Mouse (Mus musculus): ENCODE data around the gene Mindy4. TPM values are rescaled to one million over a fixed set of nuclear protein-coding genes. Genes with fewer than 3 reads are reported as not detected.

Gene Mindy4
- total and polyA plus RNA-seq, 3 experiments, result 0.23 to 1.6 TPM; not detected in 1

- TF ChIP-seq MAZ (IDR thresholded peaks at IDR 0.05; ENCODE audit: low read depth, low read length) (no peak), MYC (IDR thresholded peaks at IDR 0.05; ENCODE audit: low read depth, low read length) (no peak)
Observed at GRCm38 (mm10) chr6:55171638-55172037, 31.5 kb upstream of the Mindy4 start (continued).

DNA sequence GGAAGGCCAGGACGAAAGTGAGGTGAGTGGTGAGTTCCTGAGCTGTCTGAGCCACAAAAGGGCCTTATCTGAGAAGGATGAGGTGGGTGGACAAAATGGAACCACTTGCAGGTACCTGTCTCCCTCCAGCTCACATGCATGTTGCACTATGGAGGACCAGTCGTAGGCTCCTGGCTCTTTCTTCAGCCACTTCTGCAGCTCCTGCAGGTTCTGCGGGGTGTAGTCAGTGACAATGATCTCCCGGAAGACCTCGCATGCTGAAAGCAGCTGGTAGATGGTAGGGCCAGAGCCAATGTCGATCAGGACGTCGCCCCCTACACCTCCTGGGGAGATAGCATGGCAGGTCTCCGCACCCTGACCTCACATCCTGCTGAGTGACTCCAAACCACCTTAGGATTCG is 30.0 kb upstream of the Mindy4 start:
- no peak for DNase-seq (ENCODE audit: low read depth, low spot score)
- Histone ChIP-seq H3K9me3 (replicated peaks; ENCODE audit: insufficient read depth, low read length) (no peaks in the 10 kb centered on the region), H3K4me3 (ENCODE audit: control insufficient read depth in 1 of 2, insufficient read depth in 1 of 2, low read depth in 2 of 2, low read length in 2 of 2) (no peak overlapping the region), H3K79me2 (ENCODE audit: control insufficient read depth, insufficient read depth, low read length, poor library complexity) (no peaks in the 10 kb centered on the region), H3K36me3 (ENCODE audit: control insufficient read depth in 1 of 2, insufficient read depth in 2 of 2, low read length in 2 of 2) (peaks cover 0 to 2% of the 10 kb centered on the region in 2 experiments; a peak in 1 of 4 replicates), H3K9ac (ENCODE audit: control insufficient read depth, low read depth, low read length, poor library complexity, severe bottlenecking) (no peak overlapping the region), H3K27me3 (ENCODE audit: control insufficient read depth in 1 of 2, insufficient read depth in 2 of 2, low read length in 2 of 2) (no peaks in the 10 kb centered on the region), H3K4me1 (ENCODE audit: control insufficient read depth in 1 of 2, insufficient read depth in 2 of 2, low read length in 2 of 2) (peaks cover 3 to 6% of the 10 kb centered on the region in 2 experiments), H3K27ac (ENCODE audit: control insufficient read depth, low read depth, low read length) (no peak overlapping the region)
- TF ChIP-seq TAL1 (IDR thresholded peaks at IDR 0.05; ENCODE audit: low read length), result no peak
- no peak for TF ChIP-seq EP300 (IDR thresholded peaks at IDR 0.05; ENCODE audit: low read depth in 1 of 2, low read length in 2 of 2)
- no peak for TF ChIP-seq USF2 (IDR thresholded peaks at IDR 0.05; ENCODE audit: borderline replicate concordance in 1 of 2, insufficient read depth in 1 of 2, low read depth in 1 of 2, low read length in 2 of 2)
- TF ChIP-seq JUND (IDR thresholded peaks at IDR 0.05; ENCODE audit: low read depth, low read length), result no peak
- TF ChIP-seq USF1 (IDR thresholded peaks at IDR 0.05; ENCODE audit: low read depth, low read length), result no peak
- no peak for TF ChIP-seq NRF1 (IDR thresholded peaks at IDR 0.05; ENCODE audit: insufficient read depth, low read depth, low read length, poor library complexity, severe bottlenecking)
- TF ChIP-seq POLR2A (IDR thresholded peaks at IDR 0.05; ENCODE audit: control insufficient read depth in 1 of 2, insufficient read depth in 1 of 2, low read depth in 1 of 2, low read length in 2 of 2, poor library complexity in 1 of 2), result no peak
- TF ChIP-seq MXI1 (IDR thresholded peaks at IDR 0.05; ENCODE audit: low read depth, low read length), result no peak
- TF ChIP-seq CHD1 (IDR thresholded peaks at IDR 0.05; ENCODE audit: low read depth, low read length), result no peak
- TF ChIP-seq MAZ (IDR thresholded peaks at IDR 0.05; ENCODE audit: low read depth, low read length), result no peak
- TF ChIP-seq ZNF384 (IDR thresholded peaks at IDR 0.05; ENCODE audit: low read depth, low read length), result no peak
- TF ChIP-seq TCF12 (IDR thresholded peaks at IDR 0.05; ENCODE audit: low read depth, low read length), result no peak
- TF ChIP-seq ELF1 (IDR thresholded peaks at IDR 0.05; ENCODE audit: low read depth, low read length), result no peak
- TF ChIP-seq RAD21 (IDR thresholded peaks at IDR 0.05; ENCODE audit: low read depth, low read length), result no peak
- no peak for TF ChIP-seq UBTF (IDR thresholded peaks at IDR 0.05; ENCODE audit: borderline replicate concordance, insufficient read depth, low read depth, low read length)

DNA sequence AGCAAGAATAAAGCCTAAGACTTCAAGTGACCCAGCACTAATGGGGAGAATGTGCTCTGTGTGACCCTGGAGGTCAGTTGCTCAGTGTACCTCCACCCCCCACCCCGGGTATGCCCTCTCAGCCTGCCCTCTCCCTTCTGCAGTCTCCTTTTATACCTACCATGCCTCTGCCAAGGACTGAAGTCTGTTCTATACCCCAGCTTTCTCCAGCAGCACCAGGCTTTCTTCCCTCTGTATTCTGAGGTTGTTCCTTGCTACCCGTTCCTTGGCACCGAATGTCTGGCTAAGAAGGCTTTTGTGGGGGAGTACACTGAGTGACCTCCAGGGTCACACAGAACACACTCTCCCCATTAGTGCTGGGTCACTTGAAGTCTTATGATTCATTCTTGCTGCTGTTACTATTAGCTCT is 29.2 kb upstream of the Mindy4 start:
- no peak overlapping the region for H3K9ac ChIP-seq (ENCODE audit: control insufficient read depth, low read depth, low read length, poor library complexity, severe bottlenecking)
- TF ChIP-seq GATA1 (IDR thresholded peaks at IDR 0.05; ENCODE audit: low read depth, low read length) (no peak), MAX (IDR thresholded peaks at IDR 0.05; ENCODE audit: low read length) (no peak), EP300 (IDR thresholded peaks at IDR 0.05; ENCODE audit: low read depth in 1 of 2, low read length in 2 of 2) (no peak), TAL1 (IDR thresholded peaks at IDR 0.05; ENCODE audit: low read length) (no peak), TCF12 (IDR thresholded peaks at IDR 0.05; ENCODE audit: low read depth, low read length) (no peak), ETS1 (IDR thresholded peaks at IDR 0.05; ENCODE audit: low read depth, low read length) (no peak), MAZ (IDR thresholded peaks at IDR 0.05; ENCODE audit: low read depth, low read length) (no peak), UBTF (IDR thresholded peaks at IDR 0.05; ENCODE audit: borderline replicate concordance, insufficient read depth, low read depth, low read length) (no peak), POLR2AphosphoS5 (IDR thresholded peaks at IDR 0.05; ENCODE audit: borderline replicate concordance, low read depth, low read length) (no peak)
- H3K4me3 ChIP-seq (ENCODE audit: control insufficient read depth in 1 of 2, insufficient read depth in 1 of 2, low read depth in 2 of 2, low read length in 2 of 2), result no peak overlapping the region
- H3K27ac ChIP-seq (ENCODE audit: control insufficient read depth, low read depth, low read length), result no peak overlapping the region
- peaks cover 0 to 2% of the 10 kb centered on the region in 2 experiments; a peak in 1 of 4 replicates for H3K36me3 ChIP-seq (ENCODE audit: control insufficient read depth in 1 of 2, insufficient read depth in 2 of 2, low read length in 2 of 2)
- H3K27me3 ChIP-seq (ENCODE audit: control insufficient read depth in 1 of 2, insufficient read depth in 2 of 2, low read length in 2 of 2), result no peaks in the 10 kb centered on the region
- H3K4me1 ChIP-seq (ENCODE audit: control insufficient read depth in 1 of 2, insufficient read depth in 2 of 2, low read length in 2 of 2), result peaks cover 3 to 6% of the 10 kb centered on the region in 2 experiments
- no peaks in the 10 kb centered on the region for H3K9me3 ChIP-seq (replicated peaks; ENCODE audit: insufficient read depth, low read length)
- no peak for DNase-seq (ENCODE audit: low read depth, low spot score)
- no peaks in the 10 kb centered on the region for H3K79me2 ChIP-seq (ENCODE audit: control insufficient read depth, insufficient read depth, low read length, poor library complexity)

All from MEL (cell line).